Comparison of ENCODE assay signal across 8 mouse cellular contexts in the genomic region with DNA sequence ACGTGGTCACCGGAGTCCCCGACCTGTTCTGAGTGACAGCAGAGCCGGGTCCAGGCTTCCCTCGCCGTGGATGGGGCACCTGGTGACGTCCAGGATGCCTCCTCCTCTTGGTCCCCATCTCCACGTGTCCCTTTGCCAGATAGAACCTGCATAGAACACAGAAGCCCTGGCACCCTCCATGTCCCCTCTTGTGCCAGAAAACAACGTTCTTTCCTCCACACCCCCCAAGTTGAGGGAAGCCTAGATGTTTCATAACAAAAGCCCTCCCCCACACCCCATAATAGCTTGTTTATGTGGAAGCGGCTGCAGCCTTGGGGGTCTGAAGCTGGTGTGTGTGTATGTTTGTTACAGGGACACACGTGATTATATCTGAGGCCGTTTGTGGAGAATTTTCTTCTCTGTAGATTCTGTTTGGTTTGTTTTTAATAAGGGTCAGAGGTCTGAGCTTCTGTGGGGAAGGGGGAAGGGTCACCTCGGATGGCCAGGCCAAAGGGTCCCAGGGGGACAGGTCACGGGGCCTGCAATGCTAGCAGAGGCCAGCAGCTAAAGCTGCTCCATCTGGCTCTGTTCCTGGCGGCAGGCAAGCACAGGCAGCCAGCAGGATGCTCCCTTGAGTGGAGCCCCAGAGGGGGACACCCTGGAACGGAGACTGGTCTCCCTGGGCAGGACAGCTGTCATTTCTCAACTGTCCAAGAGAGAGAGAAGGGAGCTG.
DNase-seq lines count a peak whose midpoint lies in the region; ATAC-seq and TF ChIP-seq lines count a peak whose summit lies in the region.

No protein-coding gene starts in this region.

- no peaks in the 10 kb centered on the region for H3K9me3 ChIP-seq in ES-Bruce4 (replicated peaks; ENCODE audit: control insufficient read depth, insufficient read depth, low read length, poor library complexity, severe bottlenecking)
- no peaks in the 10 kb centered on the region for H3K9me3 ChIP-seq in forebrain, embryonic 16.5 days (ENCODE audit: control insufficient read depth, low read length)

- H3K4me3 ChIP-seq in ES-Bruce4 (ENCODE audit: low read depth, low read length), result peak overlapping the region; percentile 48
- H3K4me3 ChIP-seq in forebrain, embryonic 16.5 days (replicated peaks; ENCODE audit: low read length), result peak overlapping the region; percentile 30
- H3K4me3 ChIP-seq in lung, adult 2 months (replicated peaks; ENCODE audit: extremely low read depth, low read depth, low read length), result peak overlapping the region; percentile 85

- no peaks in the 10 kb centered on the region for H3K27me3 ChIP-seq in ES-Bruce4 (ENCODE audit: control insufficient read depth, insufficient read depth, low read length, poor library complexity, severe bottlenecking)
- no peaks in the 10 kb centered on the region for H3K27me3 ChIP-seq in forebrain, embryonic 16.5 days (replicated peaks; ENCODE audit: control insufficient read depth, insufficient read depth, low read length)

- TF ChIP-seq EP300 in ES-Bruce4 (IDR thresholded peaks at IDR 0.05; ENCODE audit: insufficient read depth, low read depth, low read length), result no peak

- no peak for TF ChIP-seq POLR2A in ES-Bruce4 (IDR thresholded peaks at IDR 0.05; ENCODE audit: insufficient read depth, low read length)
- TF ChIP-seq POLR2A in lung, adult 2 months (IDR thresholded peaks at IDR 0.05; ENCODE audit: borderline replicate concordance, extremely low read depth, low read depth, low read length), result no peak

- H3K27ac ChIP-seq in ES-Bruce4 (ENCODE audit: insufficient read depth, low read length), result no peak overlapping the region
- H3K27ac ChIP-seq in forebrain, embryonic 16.5 days (ENCODE audit: low read length), result peak overlapping the region; percentile 100

- peak; percentile 87 for DNase-seq in heart, postnatal 25 days (ENCODE audit: low spot score)
- DNase-seq in kidney, postnatal 4 days, result peak; percentile 86 to 92
- DNase-seq in lung, adult 2 months, result peak; percentile 51
- peak; percentile 35 for DNase-seq in urinary bladder, postnatal 25 days (ENCODE audit: low spot score)

- H3K4me2 ChIP-seq in forebrain, embryonic 16.5 days (ENCODE audit: low read length), result peak overlapping the region; percentile 57

- intact Hi-C loops in heart, postnatal 25 days (cut with DNase I), result loop anchor here (2.0 kb wide), 1 partner anchor 186 kb away; no protein-coding TSS in a partner anchor

- ATAC-seq in cerebellum, adult (ENCODE audit: insufficient number of reproducible peaks, low FRiP score, low TSS enrichment), result peak; percentile 78
- ATAC-seq in forebrain, embryonic 16.5 days, result peak; percentile 55
- peak; percentile 24; the same call in 1 of the 2 replicates for ATAC-seq in neutrophil, adult 5-6 weeks (ENCODE audit: extremely low read depth, insufficient number of reproducible peaks, low FRiP score, poor library complexity, severe bottlenecking)

- H3K9ac ChIP-seq in ES-Bruce4 (ENCODE audit: low read depth, poor library complexity, severe bottlenecking), result peak overlapping the region; percentile 35; the same call in 1 of the 2 replicates
- peak overlapping the region; percentile 73 for H3K9ac ChIP-seq in forebrain, embryonic 16.5 days (replicated peaks; ENCODE audit: low read depth, low read length)

- WGBS in forebrain, embryonic 16.5 days, result under 1% methylated on average over 16 of the region's 16 CpGs
- WGBS in lung, adult 2 months, result 5% methylated on average over 16 of the region's 16 CpGs

- TF ChIP-seq CTCF in ES-Bruce4 (IDR thresholded peaks at IDR 0.05; ENCODE audit: low read depth, low read length), result no peak
- no peak for TF ChIP-seq CTCF in lung, adult 2 months (IDR thresholded peaks at IDR 0.05; ENCODE audit: insufficient read depth, low read length)

- no peaks in the 10 kb centered on the region for H3K36me3 ChIP-seq in ES-Bruce4 (ENCODE audit: control insufficient read depth, insufficient read depth, low read length, poor library complexity, severe bottlenecking)
- H3K36me3 ChIP-seq in forebrain, embryonic 16.5 days (ENCODE audit: control insufficient read depth, insufficient read depth), result no peaks in the 10 kb centered on the region

- peaks cover 3% of the 10 kb centered on the region for H3K4me1 ChIP-seq in ES-Bruce4 (ENCODE audit: control insufficient read depth, insufficient read depth, low read length)
- H3K4me1 ChIP-seq in forebrain, embryonic 16.5 days (replicated peaks; ENCODE audit: control insufficient read depth, insufficient read depth, low read length), result peaks cover 63% of the 10 kb centered on the region
- peaks cover 19% of the 10 kb centered on the region for H3K4me1 ChIP-seq in lung, adult 2 months (ENCODE audit: control insufficient read depth, insufficient read depth, low read length)

Comparison
In these comparisons a context has a peak if more than half of its experiments do, and no peak if none do; other contexts are left out.
1. H3K4me3 ChIP-seq: peak in every context shown above with its lines; median percentile 85 in lung, adult 2 months; 48 in ES-Bruce4; 30 in forebrain, embryonic 16.5 days.
2. ATAC-seq: peak in every context shown above with its lines; median percentile 78 in cerebellum, adult; 55 in forebrain, embryonic 16.5 days; 24 in neutrophil, adult 5-6 weeks.
3. DNase-seq: peak in every context shown above with its lines; median percentile 89 in kidney, postnatal 4 days; 87 in heart, postnatal 25 days; 51 in lung, adult 2 months; 35 in urinary bladder, postnatal 25 days.